Mouse (Mus musculus): ENCODE results near the gene Tagap. TPM values are rescaled to one million over a fixed set of nuclear protein-coding genes. Genes with fewer than 3 reads are reported as not detected.
A peak's percentile ranks its signal among the peaks of the same experiment; 100 is the strongest.

Tagap gene
- polyA plus RNA-seq, 1 experiment: 0.39 TPM

- Histone ChIP-seq H3K27ac (ENCODE audit: insufficient read depth, low read length) (no peak overlapping the region), H3K4me3 (replicated peaks; ENCODE audit: insufficient read depth, low read depth, low read length) (no peak overlapping the region), H3K27me3 (ENCODE audit: control insufficient read depth, insufficient read depth, low read length) (no peaks in the 10 kb centered on the region), H3K4me1 (ENCODE audit: control insufficient read depth, insufficient read depth, low read length) (no peaks in the 10 kb centered on the region)
- DNase-seq: no peak
- TF ChIP-seq POLR2A (IDR thresholded peaks at IDR 0.05; ENCODE audit: borderline replicate concordance, insufficient read depth, low read length) (no peak), CTCF (IDR thresholded peaks at IDR 0.05; ENCODE audit: borderline replicate concordance, insufficient read depth, low read depth, low read length) (no peak)
- WGBS: 78% methylated on average over 12 of the region's 12 CpGs
These were observed 8.8 kb upstream of the Tagap start for GRCm38 (mm10) chr17:7916782-7917574.

GRCm38 (mm10) chr17:7918355-7918754 lies 7.4 kb upstream of the Tagap start:
- DNase-seq: no peak
- TF ChIP-seq POLR2A (IDR thresholded peaks at IDR 0.05; ENCODE audit: borderline replicate concordance, insufficient read depth, low read length) (no peak), CTCF (IDR thresholded peaks at IDR 0.05; ENCODE audit: borderline replicate concordance, insufficient read depth, low read depth, low read length) (no peak)
- 76% methylated on average over 2 of the region's 2 CpGs for WGBS
- Histone ChIP-seq H3K27ac (ENCODE audit: insufficient read depth, low read length) (no peak overlapping the region), H3K27me3 (ENCODE audit: control insufficient read depth, insufficient read depth, low read length) (no peaks in the 10 kb centered on the region), H3K4me3 (replicated peaks; ENCODE audit: insufficient read depth, low read depth, low read length) (no peak overlapping the region), H3K4me1 (ENCODE audit: control insufficient read depth, insufficient read depth, low read length) (no peaks in the 10 kb centered on the region)

- no peak for DNase-seq
- Histone ChIP-seq H3K27ac (ENCODE audit: insufficient read depth, low read length) (no peak overlapping the region), H3K4me1 (ENCODE audit: control insufficient read depth, insufficient read depth, low read length) (no peaks in the 10 kb centered on the region), H3K4me3 (replicated peaks; ENCODE audit: insufficient read depth, low read depth, low read length) (no peak overlapping the region), H3K27me3 (ENCODE audit: control insufficient read depth, insufficient read depth, low read length) (no peaks in the 10 kb centered on the region)
- WGBS: 68% methylated on average over 2 of the region's 2 CpGs
- no peak for TF ChIP-seq CTCF (IDR thresholded peaks at IDR 0.05; ENCODE audit: borderline replicate concordance, insufficient read depth, low read depth, low read length)
- TF ChIP-seq POLR2A (IDR thresholded peaks at IDR 0.05; ENCODE audit: borderline replicate concordance, insufficient read depth, low read length): no peak
These were observed 6.6 kb upstream of the Tagap start for GRCm38 (mm10) chr17:7919209-7919608.

- Histone ChIP-seq H3K27ac (ENCODE audit: insufficient read depth, low read length) (no peak overlapping the region), H3K27me3 (ENCODE audit: control insufficient read depth, insufficient read depth, low read length) (no peaks in the 10 kb centered on the region), H3K4me1 (ENCODE audit: control insufficient read depth, insufficient read depth, low read length) (no peaks in the 10 kb centered on the region), H3K4me3 (replicated peaks; ENCODE audit: insufficient read depth, low read depth, low read length) (no peak overlapping the region)
- DNase-seq: no peak
- no peak for TF ChIP-seq POLR2A (IDR thresholded peaks at IDR 0.05; ENCODE audit: borderline replicate concordance, insufficient read depth, low read length)
- TF ChIP-seq CTCF (IDR thresholded peaks at IDR 0.05; ENCODE audit: borderline replicate concordance, insufficient read depth, low read depth, low read length): no peak
- WGBS: 92% methylated on average over 5 of the region's 5 CpGs
These were observed 3.2 kb upstream of the Tagap start for GRCm38 (mm10) chr17:7922564-7922963.

GRCm38 (mm10) chr17:7924185-7924725 lies 1.5 kb upstream of the Tagap start:
- WGBS: 94% methylated on average over 13 of the region's 13 CpGs
- H3K4me1 ChIP-seq (ENCODE audit: control insufficient read depth, insufficient read depth, low read length): no peaks in the 10 kb centered on the region
- TF ChIP-seq CTCF (IDR thresholded peaks at IDR 0.05; ENCODE audit: borderline replicate concordance, insufficient read depth, low read depth, low read length) (no peak), POLR2A (IDR thresholded peaks at IDR 0.05; ENCODE audit: borderline replicate concordance, insufficient read depth, low read length) (no peak)
- H3K4me3 ChIP-seq (replicated peaks; ENCODE audit: insufficient read depth, low read depth, low read length): no peak overlapping the region
- no peak overlapping the region for H3K27ac ChIP-seq (ENCODE audit: insufficient read depth, low read length)
- DNase-seq: no peak
- H3K27me3 ChIP-seq (ENCODE audit: control insufficient read depth, insufficient read depth, low read length): no peaks in the 10 kb centered on the region

- 50% methylated on average over 24 of the region's 24 CpGs for WGBS
- H3K27me3 ChIP-seq (ENCODE audit: control insufficient read depth, insufficient read depth, low read length): no peaks in the 10 kb centered on the region
- TF ChIP-seq POLR2A (IDR thresholded peaks at IDR 0.05; ENCODE audit: borderline replicate concordance, insufficient read depth, low read length) (no peak), CTCF (IDR thresholded peaks at IDR 0.05; ENCODE audit: borderline replicate concordance, insufficient read depth, low read depth, low read length) (peak; percentile 61)
- H3K4me3 ChIP-seq (replicated peaks; ENCODE audit: insufficient read depth, low read depth, low read length): peak overlapping the region; percentile 17
- no peak overlapping the region for H3K27ac ChIP-seq (ENCODE audit: insufficient read depth, low read length)
- peak; percentile 56 to 61 for DNase-seq
- H3K4me1 ChIP-seq (ENCODE audit: control insufficient read depth, insufficient read depth, low read length): no peaks in the 10 kb centered on the region
These were observed 2.1 kb downstream of the Tagap start for GRCm38 (mm10) chr17:7927582-7928535.

- TF ChIP-seq CTCF (IDR thresholded peaks at IDR 0.05; ENCODE audit: borderline replicate concordance, insufficient read depth, low read depth, low read length) (no peak), POLR2A (IDR thresholded peaks at IDR 0.05; ENCODE audit: borderline replicate concordance, insufficient read depth, low read length) (no peak)
- WGBS: 60% methylated on average over 6 of the region's 6 CpGs
These were observed 2.9 kb downstream of the Tagap start for GRCm38 (mm10) chr17:7928662-7929061.

More at GRCm38 (mm10) chr17:7928662-7929061, 2.9 kb downstream of the Tagap start:
- no peak overlapping the region for H3K27ac ChIP-seq (ENCODE audit: insufficient read depth, low read length)
- no peak overlapping the region for H3K4me3 ChIP-seq (replicated peaks; ENCODE audit: insufficient read depth, low read depth, low read length)
- no peaks in the 10 kb centered on the region for H3K27me3 ChIP-seq (ENCODE audit: control insufficient read depth, insufficient read depth, low read length)
- H3K4me1 ChIP-seq (ENCODE audit: control insufficient read depth, insufficient read depth, low read length): no peaks in the 10 kb centered on the region
- DNase-seq: no peak

Measured in cerebellum, adult 2 months (tissue).